Mouse (Mus musculus) kidney, postnatal 36 days (tissue): ENCODE results near the gene Zfp52.

Experiments
- DNase-seq, 2 experiments: peaks; one replicate each; pipeline ENCODE4 v3.0.0; 2021 to 2022; ENCODE audit warnings: mixed read lengths in 2 of 2

Gene Zfp52

DNA sequence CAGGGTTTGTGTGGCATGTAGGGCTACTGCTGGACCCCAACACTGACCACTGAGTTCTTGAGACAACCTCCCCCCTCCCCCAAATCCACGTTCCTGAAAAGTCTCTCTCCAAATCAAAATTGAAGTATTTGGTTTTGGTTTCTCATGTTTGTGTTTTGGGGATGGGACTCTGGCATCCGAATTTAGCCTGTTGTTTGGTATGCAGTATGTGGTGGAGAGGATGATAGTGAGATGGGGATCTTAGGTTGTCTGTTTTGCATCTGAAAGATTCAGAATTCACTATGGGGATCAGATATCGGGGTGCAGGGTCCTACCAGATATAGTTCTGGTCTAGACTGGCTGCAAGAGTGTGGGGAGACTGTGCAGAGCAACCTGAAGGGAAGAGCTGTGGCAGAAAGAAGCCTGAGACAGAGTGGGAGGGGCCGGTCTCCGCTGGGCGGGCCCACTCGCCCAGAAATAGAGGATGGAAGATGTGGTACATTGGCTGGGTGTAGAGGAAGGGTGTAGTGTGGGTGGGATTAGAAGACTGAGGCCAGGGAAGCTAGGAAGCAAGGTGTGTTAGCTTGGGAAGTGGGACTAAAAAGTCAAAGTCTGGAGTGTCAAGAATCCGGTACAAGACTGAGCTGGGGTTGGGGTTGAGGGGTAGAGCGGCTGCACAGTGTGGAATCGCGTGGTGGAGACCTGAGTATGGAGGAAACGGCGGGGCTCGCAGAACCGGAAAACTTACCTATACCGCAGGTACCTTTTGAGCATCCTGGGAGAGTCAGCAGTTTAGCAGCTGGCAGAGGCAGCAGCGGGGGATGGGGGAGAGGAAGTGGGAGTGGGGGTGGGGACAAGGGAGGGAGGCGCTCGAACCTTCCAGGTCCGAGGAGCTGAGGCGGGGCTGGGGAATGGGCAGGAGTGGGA, at the start of gene Zfp52:
Zfp52 (plus strand) TSS at position 444 of the 906 bp plus-strand sequence.
- DNase-seq = peak; percentile 69 to 78

DNA sequence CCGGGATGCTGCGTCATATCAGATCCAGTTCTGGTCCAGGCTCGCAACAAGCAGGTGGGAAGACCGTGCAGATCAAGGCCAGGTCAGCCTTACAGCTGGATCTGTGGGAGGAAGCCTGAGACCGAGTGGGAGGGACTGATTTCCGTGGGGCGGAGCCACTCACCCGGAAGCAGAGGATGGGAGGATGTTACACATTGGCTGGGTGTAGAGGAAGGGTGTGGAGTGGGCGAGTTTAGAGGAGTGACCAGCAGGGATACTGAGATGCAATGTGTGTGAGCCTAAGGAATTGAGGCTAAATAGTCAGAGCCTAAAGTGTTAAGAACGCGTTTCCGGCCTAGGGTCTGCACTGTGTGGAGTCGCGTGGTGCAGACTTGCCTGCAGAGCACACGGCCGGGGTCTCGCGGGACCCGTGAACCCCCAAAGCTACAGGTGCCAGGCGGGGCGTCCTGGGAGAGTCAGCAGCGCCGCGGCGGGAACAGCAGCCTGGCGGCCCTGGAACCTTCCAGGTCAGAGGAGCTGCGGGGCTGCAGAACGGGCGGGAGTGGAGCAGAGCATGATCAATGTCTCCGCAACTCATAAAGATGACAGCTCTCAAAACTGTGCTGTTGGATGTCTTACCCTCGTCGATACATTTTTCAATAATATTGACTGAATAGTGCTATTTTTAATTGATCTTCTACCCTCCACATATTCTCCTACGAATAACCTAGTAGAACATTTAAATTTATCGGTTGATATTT, 46.4 kb upstream of the Zfp52 start, which contains the start of gene Zfp53:
Zfp53 (plus strand) TSS at position 239 of the 740 bp plus-strand sequence.
- DNase-seq = peak; percentile 92 to 93

DNA sequence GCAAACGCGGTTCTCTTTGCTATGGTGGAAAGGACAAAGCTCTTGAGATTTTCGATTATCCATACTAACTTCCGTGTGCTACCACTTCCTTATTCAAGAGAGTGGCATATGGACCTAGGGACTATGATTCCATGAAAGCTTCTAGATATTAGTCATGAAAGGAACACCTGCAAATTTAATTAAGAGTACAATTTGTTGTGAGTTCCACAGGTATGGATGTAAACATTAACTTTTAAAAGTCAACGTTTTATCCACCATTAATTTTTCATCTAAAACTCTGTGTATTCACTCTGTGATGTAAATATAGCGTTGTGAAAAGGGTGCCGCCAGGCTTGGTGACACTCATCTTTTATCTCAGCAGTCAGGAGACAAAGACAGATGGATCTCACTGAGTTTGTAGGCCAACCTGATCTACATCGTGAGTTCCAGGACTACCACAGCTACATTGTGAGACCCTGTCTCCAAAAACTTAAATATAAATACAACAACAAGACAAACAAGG, 45.8 kb upstream of the Zfp52 start:
- DNase-seq = no peak

DNA sequence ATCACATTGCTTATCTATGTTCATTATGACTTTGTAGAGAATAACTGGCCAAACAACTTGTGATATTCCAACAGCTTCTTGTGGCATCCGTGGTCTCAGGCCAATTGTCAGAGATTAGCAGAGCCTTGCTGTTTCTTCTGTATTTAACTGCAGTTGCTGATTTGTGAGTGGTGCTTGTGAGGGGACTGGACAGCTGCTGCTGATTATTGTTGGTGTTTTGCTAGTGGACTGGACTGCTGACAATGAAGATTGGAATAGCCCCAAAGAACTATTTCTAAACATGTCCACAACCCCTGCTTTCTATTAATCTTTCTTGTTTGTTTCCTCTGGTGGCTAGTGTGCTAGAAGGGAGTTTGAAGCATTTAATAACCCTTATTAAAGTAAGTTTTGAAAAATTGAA, 34.0 kb upstream of the Zfp52 start:
- DNase-seq = no peak

DNA sequence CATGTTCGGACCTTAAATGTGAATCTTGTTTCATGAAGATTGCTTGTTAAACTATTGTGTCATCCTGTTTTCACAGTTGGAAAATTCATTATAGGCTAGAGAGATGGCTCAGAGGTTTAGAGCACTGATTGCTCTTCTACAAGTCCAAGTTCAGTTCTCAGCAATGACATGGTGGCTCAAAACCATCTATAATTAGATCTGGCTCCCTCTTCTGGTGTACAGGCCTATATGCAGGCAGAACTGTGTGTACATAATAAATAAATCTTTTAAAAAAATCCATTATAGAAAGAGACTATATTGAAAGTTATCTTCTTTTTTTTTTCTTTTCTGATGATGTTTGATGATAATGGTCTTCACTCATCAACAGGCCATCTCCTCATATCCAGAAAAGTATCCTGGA, 30.8 kb upstream of the Zfp52 start:
- no peak for DNase-seq

DNA sequence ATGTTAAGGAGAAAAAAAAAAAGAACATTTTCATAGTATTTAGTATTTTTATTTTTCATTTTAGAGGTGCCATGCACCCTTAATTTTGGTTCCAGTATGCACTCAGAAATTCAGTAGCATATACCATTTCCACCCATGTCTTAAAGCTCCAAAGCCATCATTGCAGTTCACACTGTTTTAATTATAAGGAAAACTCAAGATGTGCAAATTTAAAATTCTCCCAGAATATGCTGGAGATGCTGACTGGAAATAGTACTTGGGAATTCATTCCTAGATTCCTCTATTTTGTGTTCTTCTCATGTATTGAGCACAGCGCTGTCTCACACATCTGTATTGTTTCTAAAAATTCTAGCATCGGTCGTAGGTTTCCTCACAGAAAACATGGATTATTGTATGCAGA, 29.1 kb upstream of the Zfp52 start:
- no peak for DNase-seq

DNA sequence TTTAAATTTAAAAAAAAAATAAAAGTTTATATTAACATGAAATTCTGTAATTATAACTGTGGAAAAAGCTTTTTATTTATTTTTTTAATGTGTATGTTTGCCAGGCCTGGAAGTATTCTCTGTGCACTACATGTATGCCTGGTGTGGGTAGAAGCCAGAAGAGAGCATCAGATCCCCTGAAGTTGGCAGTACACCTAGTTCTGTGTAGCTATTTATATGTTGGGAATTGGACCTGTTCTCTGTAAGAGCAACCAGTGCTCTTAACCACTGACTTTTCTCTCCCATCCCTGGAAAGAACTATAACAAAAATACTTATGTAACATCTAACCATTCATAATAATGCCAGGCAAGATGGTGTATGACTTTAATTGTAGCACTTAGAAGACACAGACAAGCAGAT, 25.6 kb upstream of the Zfp52 start:
- DNase-seq = no peak

DNA sequence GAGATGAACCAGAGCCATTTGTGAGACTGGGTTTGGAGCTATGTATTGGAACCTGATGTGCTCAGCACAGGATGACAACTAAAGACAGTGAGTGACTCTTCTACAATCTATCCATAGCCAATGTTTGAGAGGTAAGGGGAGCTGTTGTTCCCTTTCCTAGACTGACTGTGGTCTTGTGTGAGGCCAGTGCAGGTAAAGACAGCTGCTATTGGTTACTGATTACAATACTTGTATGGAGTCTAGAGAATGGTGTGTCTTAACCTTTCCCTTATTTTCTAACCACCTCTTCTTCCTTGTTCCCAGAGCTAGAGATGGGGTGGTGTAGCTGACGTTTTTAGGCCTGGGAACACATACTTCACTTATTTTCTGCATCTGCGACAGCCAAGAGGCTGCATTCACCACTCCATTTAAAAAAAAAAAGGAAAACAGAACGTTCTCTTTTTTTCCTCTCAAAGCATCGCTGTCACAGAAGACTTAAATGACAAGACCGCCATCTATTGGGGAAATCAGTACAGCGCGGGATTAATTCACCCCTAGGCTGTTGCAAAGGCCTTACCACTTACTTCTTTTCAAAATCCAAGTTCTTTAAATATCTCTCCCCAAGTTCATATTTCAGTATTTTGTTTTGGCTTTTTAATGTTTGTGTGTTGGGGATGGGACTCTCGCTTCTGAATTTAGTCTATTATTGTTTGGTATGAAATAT, 19.8 kb upstream of the Zfp52 start:
- peak; percentile 78 to 81 for DNase-seq

DNA sequence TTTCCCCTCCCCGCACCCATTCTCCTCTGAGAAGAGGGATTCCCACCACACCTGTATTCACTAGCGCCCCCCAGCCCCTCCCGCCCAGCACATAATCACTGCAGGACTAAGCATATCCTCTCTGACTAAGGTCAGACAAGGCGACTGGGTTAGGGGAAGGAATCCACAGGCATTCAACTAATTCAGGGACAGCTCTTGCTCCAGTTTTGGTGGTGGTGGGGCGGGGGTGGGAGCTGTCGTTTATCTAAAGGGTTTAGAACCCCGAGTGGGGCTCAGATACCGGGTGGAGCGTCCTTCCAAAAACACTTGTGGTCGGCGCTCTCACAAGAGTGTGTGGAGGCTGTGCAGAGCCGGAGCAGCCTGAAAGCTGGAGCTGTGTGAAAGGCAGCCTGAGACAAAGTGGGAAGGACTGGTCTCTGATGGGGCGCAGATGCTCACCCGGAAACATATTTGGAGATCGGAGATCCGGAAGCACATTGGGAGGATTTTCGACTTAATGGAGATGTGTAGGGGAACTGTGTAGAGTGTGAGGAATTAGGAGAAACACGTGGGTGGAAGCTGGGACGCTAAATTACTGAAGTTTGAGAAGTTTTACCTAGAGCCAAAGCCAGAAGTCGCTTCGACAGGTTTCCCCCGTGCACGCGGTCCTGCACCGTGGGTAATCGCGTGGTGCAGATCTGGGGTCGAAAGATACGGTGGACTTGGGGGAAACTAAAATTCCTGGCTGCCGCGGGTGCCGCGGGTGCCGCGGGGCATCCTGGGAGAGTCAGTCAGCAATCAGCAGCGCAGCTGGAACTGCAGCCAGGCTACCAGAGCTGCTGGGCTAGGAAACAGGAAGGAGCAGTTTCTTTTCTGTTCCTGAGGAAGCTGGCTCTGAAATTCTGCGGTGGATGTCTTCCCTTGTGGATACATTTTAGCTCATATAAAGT, 18.9 kb upstream of the Zfp52 start:
- DNase-seq = peak; percentile 76 to 86

DNA sequence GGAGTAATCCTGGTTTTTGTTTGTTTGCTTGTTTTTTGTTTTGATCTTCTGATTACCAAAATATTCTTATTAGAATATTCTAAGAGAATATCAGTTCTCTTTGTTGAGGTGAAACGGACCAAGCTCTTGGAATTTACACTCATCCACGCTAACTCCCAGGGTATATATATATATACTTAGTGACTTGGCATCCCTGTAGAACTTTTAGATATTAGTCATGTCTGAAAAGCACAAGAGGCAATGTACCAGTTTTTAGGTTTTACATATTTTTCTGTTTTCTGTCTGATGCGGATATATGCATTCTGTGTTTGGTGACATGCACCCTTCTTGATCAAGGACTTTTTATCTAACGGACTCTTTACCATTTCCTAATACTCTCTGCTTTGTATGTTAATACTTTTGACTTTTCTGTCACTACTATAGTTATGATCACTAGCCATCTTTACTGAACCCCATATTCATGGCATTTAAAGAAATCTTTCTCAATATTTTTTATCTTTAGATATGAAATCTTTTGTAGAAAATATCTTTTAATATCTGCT, 18.1 kb upstream of the Zfp52 start:
- DNase-seq = no peak

DNA sequence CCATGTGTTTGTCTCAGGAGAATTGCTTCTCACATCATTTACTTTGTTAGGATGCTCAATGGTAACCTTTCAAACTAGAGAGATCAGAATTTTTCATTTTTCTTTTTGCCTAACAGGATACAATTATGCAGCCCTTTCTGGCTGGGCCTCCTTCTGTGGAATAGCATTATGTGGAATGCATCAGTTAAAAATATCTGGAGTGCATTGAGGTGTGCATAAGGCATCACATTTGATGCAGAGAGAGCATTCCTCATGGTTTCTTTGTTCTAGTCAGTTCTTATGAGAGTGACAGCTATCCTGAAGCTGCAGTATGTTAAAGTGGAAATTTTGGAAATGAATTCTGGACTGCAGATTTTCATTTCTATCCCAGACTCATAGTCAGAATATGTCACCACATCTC, 9.1 kb upstream of the Zfp52 start:
- no peak for DNase-seq

DNA sequence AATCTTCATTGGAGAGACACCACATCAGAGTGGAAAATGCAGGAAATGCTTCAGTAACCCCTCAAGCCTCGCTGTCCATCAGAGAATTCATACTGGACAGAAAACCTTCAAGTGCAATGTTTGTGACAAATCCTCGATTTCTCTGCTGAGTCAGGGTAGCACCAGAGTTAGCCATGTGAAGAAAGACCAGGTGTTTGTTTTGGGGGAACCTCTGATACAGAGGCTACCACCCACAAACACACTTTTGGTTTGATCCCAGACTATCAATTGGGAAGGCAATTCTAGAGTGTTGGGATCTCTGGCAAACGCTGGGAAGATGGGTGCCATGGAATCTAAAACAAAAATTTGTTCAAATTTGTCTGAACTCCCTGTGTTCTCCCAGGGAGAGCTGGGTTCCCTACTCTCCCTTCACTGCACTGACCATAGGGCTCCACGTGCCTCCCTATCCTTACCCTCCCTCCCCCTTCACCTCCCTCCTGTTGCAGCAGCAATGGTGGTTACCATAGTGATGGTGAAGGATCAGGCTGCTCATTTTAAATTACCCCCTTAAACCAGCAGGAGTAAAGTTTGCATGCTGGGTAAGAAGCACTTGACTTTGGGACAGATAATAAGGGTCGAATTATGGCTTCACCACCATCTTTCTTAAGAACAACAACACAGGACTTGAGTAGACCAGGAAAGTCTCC, 4.6 kb upstream of the Zfp52 start:
- no peak for DNase-seq

DNA sequence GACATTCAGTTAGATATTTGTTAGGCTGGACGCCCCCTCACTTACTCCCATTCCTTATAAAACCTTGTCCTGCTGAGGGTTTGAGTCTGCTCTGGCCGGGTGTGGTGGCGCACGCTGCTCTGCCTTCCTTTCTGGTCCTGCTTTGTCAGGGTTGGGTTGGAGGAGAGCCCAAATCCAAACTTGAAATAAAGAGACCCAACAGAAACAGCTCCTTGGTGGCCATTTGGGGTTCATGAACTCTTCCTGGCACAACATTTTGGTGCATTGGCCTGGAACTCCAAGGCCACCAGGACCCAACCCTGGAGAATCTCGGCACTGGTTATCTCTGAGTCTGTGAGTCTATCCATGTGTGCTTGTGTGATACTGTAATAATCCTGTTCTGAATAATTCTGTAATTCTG, 3.7 kb upstream of the Zfp52 start:
- peak in 1 of 2 experiments; percentile 22 for DNase-seq

DNA sequence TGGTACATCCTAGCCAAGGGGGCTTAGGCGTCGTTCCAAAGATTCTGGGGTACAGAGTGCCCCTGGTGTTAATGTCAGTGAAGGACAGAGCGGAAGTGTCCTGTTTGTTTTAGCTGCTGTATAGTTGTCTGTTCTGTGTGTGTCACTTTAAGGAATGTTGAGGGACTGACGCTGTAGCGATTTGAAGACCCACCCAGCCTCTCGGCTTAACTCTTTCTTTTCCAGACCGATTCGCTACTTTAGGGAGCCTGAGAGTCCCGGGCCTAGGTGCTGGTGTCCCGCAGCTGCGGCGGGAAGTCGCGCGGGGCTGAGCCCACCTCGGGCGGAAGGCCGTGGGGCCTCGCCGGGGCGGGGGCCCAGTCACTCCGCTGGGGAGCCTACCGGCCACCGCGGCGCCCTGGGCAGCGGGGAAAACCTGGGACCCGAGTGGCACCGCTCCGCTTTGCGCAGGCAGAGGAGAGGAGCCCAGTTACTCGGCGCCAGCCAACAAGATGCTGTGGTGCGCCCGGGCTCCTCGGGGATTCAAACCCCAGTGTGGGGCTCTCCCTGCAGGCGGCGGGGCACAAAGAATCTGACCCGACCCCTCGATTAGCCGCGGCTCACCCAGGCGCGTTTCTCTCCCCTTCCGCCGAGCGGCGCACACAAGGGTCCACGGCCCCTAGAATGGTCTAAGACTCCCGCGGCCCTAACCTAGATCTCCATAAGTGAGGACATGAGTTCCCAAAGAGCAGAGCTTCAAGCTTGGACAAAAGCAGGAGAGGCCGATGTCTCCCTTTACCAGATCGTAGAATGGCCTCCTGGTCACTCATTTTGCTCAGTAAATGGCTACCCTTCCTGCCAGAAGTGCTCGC, 3.0 kb upstream of the Zfp52 start:
- DNase-seq = peak; percentile 79 to 80

DNA sequence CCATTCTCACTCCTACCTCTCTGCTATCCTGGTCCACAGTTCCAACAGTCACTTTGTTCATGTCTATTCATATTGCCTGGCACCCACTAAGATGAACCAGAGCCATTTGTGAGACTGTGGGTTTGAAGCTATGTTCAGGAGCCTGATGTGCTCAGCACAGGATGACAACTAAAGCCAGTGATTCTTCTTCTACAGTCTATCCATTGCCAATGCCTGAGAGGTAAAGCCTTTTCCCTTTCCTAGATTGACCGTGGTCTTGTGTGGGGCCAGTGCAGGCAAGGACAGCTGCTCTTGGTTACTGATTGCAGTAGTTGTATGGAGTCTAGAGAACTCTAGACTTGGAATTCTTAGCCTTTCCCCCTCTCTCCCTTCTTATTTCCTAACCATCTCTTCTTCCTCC, 1.4 kb upstream of the Zfp52 start:
- no peak for DNase-seq

DNA sequence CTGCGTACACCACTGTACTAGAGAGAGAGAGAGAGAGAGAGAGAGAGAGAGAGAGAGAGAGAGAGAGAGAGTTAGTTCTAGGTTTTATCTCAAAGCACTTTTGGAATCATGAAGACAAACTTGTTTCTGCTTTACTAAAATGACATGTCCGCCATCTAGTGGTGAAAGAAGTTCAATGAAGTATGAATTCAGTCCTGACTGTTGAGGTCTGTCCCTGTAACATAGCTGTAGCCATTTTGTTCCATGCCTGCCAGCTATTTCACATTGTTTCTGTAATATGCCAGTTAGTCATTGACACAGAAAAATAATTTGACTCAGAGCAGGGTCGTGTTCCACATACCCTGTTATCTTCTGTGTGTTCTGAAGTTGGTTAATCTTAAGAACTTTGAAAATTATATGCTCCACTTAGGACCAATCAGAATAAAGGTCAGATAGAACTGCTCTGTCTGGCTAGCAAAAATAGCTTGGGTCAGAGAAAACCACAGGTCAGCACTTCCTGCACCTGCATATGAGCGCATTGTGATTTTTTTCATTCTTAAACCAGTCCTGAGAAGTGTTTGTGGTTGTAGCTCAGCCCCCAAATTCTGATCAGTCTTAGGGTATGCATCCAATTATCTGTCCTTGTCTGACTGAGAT, 761 bp upstream of the Zfp52 start:
- peak; percentile 33 to 91 for DNase-seq

DNA sequence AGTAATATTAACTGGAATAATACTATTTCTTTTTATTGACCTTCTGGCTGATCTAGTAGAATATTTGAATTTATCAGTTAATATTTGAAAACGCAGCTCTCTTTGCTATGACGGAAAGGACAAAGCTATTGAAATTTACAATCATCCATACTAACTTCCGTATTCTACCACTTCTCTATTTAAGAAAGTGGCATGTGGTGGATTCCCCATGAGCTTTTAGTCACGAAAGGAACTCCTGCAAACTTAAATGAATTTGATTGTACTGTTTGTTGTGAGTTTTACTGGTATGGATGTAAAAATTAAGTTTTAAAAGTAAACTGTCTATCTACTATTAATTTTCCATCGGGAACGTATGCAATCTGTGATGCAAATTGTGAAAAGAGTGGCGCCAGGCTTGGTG, 757 bp downstream of the Zfp52 start:
- no peak for DNase-seq

DNA sequence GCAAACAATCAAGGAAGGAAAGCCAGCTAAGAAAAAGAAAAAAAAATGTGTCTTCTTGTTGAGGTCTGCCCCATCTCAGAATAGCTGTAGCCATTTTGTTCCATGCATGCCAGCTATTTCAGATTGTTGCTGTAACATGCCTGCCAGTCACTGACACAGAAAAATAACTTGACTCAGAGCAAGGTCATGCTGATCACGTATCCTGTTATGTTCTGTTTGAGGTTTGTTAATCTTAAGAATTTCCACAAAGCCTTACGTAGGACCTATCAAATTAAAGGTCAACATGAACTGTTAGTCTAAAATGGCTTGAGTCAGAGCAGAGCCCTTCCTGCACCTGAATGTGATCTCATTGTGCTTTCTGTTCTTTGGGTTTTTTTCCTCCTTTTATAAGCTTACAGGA, 1.3 kb downstream of the Zfp52 start:
- DNase-seq = no peak

DNA sequence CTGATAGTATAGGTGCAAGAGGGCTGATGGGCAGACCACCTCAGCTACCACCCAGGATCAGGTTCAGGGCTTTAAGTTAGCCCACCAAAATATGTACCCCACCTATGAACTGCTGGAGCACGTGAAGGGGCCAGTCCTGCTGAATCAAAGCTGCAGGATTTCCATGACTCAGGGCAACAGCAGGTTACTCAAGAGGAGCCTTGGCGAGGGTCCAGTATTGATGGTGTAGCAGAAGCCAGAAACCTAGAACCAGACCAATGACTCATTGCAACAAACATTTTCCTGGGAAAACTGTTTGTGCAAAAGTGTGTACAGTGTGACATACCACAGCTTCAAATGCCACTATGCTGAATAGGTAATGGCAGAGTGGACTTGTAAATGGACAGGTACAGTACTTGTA, 22.5 kb downstream of the Zfp52 start:
- peak in 1 of 2 experiments; percentile 6 for DNase-seq

DNA sequence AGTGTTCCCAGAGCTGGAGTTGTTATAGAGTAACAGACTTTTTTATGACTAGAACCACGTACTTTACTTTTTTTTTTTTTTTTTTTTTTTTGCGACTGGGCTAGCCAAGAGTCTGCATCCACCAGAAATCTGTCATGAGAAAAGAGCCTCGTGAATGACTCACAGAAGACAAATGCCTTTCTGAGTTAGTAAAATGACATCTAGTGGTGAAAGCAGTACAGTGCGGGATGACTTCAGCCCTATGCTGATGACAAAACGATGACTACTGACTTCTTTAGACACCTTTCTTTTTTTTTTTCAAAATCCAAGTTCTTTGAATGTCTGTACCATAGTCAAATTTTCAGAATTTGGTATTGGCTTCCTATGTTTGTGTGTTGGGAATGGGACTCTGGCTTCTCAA, 30.9 kb downstream of the Zfp52 start:
- DNase-seq = peak; percentile 50 to 64
